Mouse (Mus musculus) retina, postnatal 1 day (tissue): ENCODE data around the gene Zfp983.
"Not testable (repeated sequence)": the region's sequence is repeated elsewhere in the genome, so short reads cannot be mapped to it uniquely, and the experiment has no call there.

Experiments used
- DNase-seq: peaks from one replicate; pipeline ENCODE4 v3.0.0-alpha.2; 2012

Zfp983 gene

GRCm38 (mm10) chr17:21650364-21650907 lies at the start of gene Zfp983:
Gene Zfp983, plus strand, starts transcription at chr17:21650624.
- peak; percentile 94 for DNase-seq

GRCm38 (mm10) chr17:21616356-21616755 lies 34.1 kb upstream of the Zfp983 start:
- DNase-seq = no peak

GRCm38 (mm10) chr17:21617352-21617751 lies 33.1 kb upstream of the Zfp983 start:
- no peak for DNase-seq

- DNase-seq = no peak
Measured at GRCm38 (mm10) chr17:21623647-21624046, 26.8 kb upstream of the Zfp983 start.

GRCm38 (mm10) chr17:21635758-21636157 lies 14.7 kb upstream of the Zfp983 start:
- not testable (repeated sequence) for DNase-seq

GRCm38 (mm10) chr17:21648791-21649190 lies 1.6 kb upstream of the Zfp983 start:
- DNase-seq = no peak

GRCm38 (mm10) chr17:21649936-21650335 lies 488 bp upstream of the Zfp983 start:
- peak; percentile 60 for DNase-seq

GRCm38 (mm10) chr17:21678826-21679225 lies 28.4 kb downstream of the Zfp983 start:
- DNase-seq = not testable (repeated sequence)

GRCm38 (mm10) chr17:21679273-21680018 lies 29.0 kb downstream of the Zfp983 start:
- peak; percentile 95 for DNase-seq

GRCm38 (mm10) chr17:21680019-21680376 lies 29.6 kb downstream of the Zfp983 start:
- not testable (repeated sequence) for DNase-seq

- no peak for DNase-seq
Measured at GRCm38 (mm10) chr17:21691560-21691959, 41.1 kb downstream of the Zfp983 start, which contains the start of gene Gm10226. Gene Gm10226, plus strand, starts transcription at chr17:21691860.

- DNase-seq = no peak
Measured at GRCm38 (mm10) chr17:21693342-21693741, 42.9 kb downstream of the Zfp983 start.

- no peak for DNase-seq
Measured at GRCm38 (mm10) chr17:21696073-21696472, 45.6 kb downstream of the Zfp983 start.

- no peak for DNase-seq
Measured at GRCm38 (mm10) chr17:21702281-21703240, 52.1 kb downstream of the Zfp983 start.

GRCm38 (mm10) chr17:21703414-21703813 lies 53.0 kb downstream of the Zfp983 start:
- DNase-seq = no peak

GRCm38 (mm10) chr17:21707343-21707996 lies 57.0 kb downstream of the Zfp983 start, which contains the start of gene Zfp760:
Gene Zfp760, plus strand, starts transcription at chr17:21707741.
- DNase-seq = peak; percentile 94

- DNase-seq = no peak
Measured at GRCm38 (mm10) chr17:21708401-21708800, 58.0 kb downstream of the Zfp983 start.
